Comparison of ENCODE assay signal across 12 mouse cellular contexts in genomic region chr19:45242348-45243263, GRCm38 (mm10). TPM values are rescaled to one million over a fixed set of nuclear protein-coding genes. Genes with fewer than 3 reads are reported as not detected.
DNase-seq lines count a peak whose midpoint lies in the region; ATAC-seq lines count a peak whose summit lies in the region.
"Had no signal": no experiment of that assay in that cellular context is flagged by ENCODE, and none has a peak within 500 bp of the region (broad histone marks: within the 10 kb centered on the region; RNA-seq: fewer than 3 reads in every experiment).

No protein-coding gene starts in this region.

- H3K36me3 ChIP-seq in kidney, embryonic 15.5 days: no peaks in the 10 kb centered on the region
- H3K36me3 ChIP-seq in kidney, embryonic 16.5 days (ENCODE audit: insufficient read depth, low read length): no peaks in the 10 kb centered on the region
- no peaks in the 10 kb centered on the region for H3K36me3 ChIP-seq in embryonic facial prominence, embryonic 13.5 days
- no peaks in the 10 kb centered on the region for H3K36me3 ChIP-seq in limb, embryonic 11.5 days (ENCODE audit: control insufficient read depth, insufficient read depth, low read length)
- H3K36me3 ChIP-seq: midbrain, embryonic 15.5 days had no signal

- H3K4me2 ChIP-seq in kidney, embryonic 15.5 days: peak overlapping the region; percentile 21
- H3K4me2 ChIP-seq in kidney, embryonic 16.5 days (replicated peaks; ENCODE audit: low read depth, low read length): no peak overlapping the region
- H3K4me2 ChIP-seq in embryonic facial prominence, embryonic 13.5 days: peak overlapping the region; percentile 7; the same call in 1 of the 2 replicates
- no peak overlapping the region for H3K4me2 ChIP-seq in limb, embryonic 11.5 days (ENCODE audit: low read depth, severe bottlenecking)
- H3K4me2 ChIP-seq: midbrain, embryonic 15.5 days had no signal

- no peaks in the 10 kb centered on the region; the same call in 1 of the 2 replicates for H3K9me3 ChIP-seq in kidney, embryonic 15.5 days (replicated peaks)
- no peaks in the 10 kb centered on the region for H3K9me3 ChIP-seq in kidney, embryonic 16.5 days (ENCODE audit: low read length)
- no peaks in the 10 kb centered on the region for H3K9me3 ChIP-seq in embryonic facial prominence, embryonic 13.5 days
- H3K9me3 ChIP-seq in limb, embryonic 11.5 days (ENCODE audit: control insufficient read depth, low read length): no peaks in the 10 kb centered on the region
- H3K9me3 ChIP-seq: midbrain, embryonic 15.5 days had no signal

- peaks cover 15% of the 10 kb centered on the region for H3K4me1 ChIP-seq in kidney, embryonic 15.5 days
- H3K4me1 ChIP-seq in kidney, embryonic 16.5 days (ENCODE audit: insufficient read depth, low read length): 0 out of 2 replicates have a peak, but pooled peaks cover 2% of the 10 kb centered on the region
- H3K4me1 ChIP-seq in embryonic facial prominence, embryonic 13.5 days: peaks cover 13% of the 10 kb centered on the region
- H3K4me1 ChIP-seq in limb, embryonic 11.5 days (ENCODE audit: control insufficient read depth, insufficient read depth, low read length): no peaks in the 10 kb centered on the region

- WGBS in kidney, embryonic 15.5 days: 1% methylated on average over 23 of the region's 23 CpGs
- under 1% methylated on average over 23 of the region's 23 CpGs for WGBS in kidney, embryonic 16.5 days
- under 1% methylated on average over 23 of the region's 23 CpGs for WGBS in embryonic facial prominence, embryonic 13.5 days
- WGBS in limb, embryonic 11.5 days: 1% methylated on average over 23 of the region's 23 CpGs

- peak; percentile 50 for DNase-seq in embryo, embryonic 9.5 days (ENCODE audit: extremely low spot score)
- no peak for DNase-seq in embryo, embryonic 10 days (ENCODE audit: low spot score)
- peak; percentile 70 for DNase-seq in limb, embryonic 11.5 days (ENCODE audit: low spot score)
- DNase-seq in urinary bladder, postnatal 10 days (ENCODE audit: low spot score): no peak
- no peak for DNase-seq in ovary, adult 18-20 months (ENCODE audit: low spot score)
- DNase-seq: right cerebral cortex, postnatal 14 days had no signal

- H3K4me3 ChIP-seq in kidney, embryonic 15.5 days (replicated peaks): peak overlapping the region; percentile 7; the same call in 1 of the 2 replicates
- H3K4me3 ChIP-seq in kidney, embryonic 16.5 days (ENCODE audit: low read length): no peak overlapping the region
- 0 out of 2 replicates have a peak overlapping the region, but pooled peaks have one; percentile 4 for H3K4me3 ChIP-seq in embryonic facial prominence, embryonic 13.5 days
- H3K4me3 ChIP-seq in limb, embryonic 11.5 days (ENCODE audit: low read depth, low read length): no peak overlapping the region
- H3K4me3 ChIP-seq: midbrain, embryonic 15.5 days had no signal

- no peak overlapping the region for H3K27ac ChIP-seq in kidney, embryonic 15.5 days
- H3K27ac ChIP-seq in kidney, embryonic 16.5 days (ENCODE audit: low read length): no peak overlapping the region
- H3K27ac ChIP-seq in embryonic facial prominence, embryonic 13.5 days: no peak overlapping the region
- H3K27ac ChIP-seq in limb, embryonic 11.5 days (replicated peaks; ENCODE audit: low read depth, low read length): no peak overlapping the region
- H3K27ac ChIP-seq: liver, embryonic 14.5 days; midbrain, embryonic 15.5 days had no signal

- no peak overlapping the region for H3K9ac ChIP-seq in kidney, embryonic 15.5 days
- no peak overlapping the region for H3K9ac ChIP-seq in kidney, embryonic 16.5 days (replicated peaks; ENCODE audit: low read length)
- H3K9ac ChIP-seq in embryonic facial prominence, embryonic 13.5 days: no peak overlapping the region
- no peak overlapping the region for H3K9ac ChIP-seq in limb, embryonic 11.5 days (ENCODE audit: low read length)
- H3K9ac ChIP-seq: liver, embryonic 14.5 days; midbrain, embryonic 15.5 days had no signal

- H3K27me3 ChIP-seq in kidney, embryonic 15.5 days: peaks cover 84% of the 10 kb centered on the region
- peaks cover 86% of the 10 kb centered on the region for H3K27me3 ChIP-seq in kidney, embryonic 16.5 days (ENCODE audit: insufficient read depth, low read length)
- peaks cover 96% of the 10 kb centered on the region for H3K27me3 ChIP-seq in embryonic facial prominence, embryonic 13.5 days
- peaks cover 71% of the 10 kb centered on the region for H3K27me3 ChIP-seq in limb, embryonic 11.5 days (ENCODE audit: control insufficient read depth, insufficient read depth, low read length)

- no peak for ATAC-seq in kidney, embryonic 15.5 days (replicated peaks; ENCODE audit: low FRiP score)
- no peak for ATAC-seq in kidney, embryonic 16.5 days (ENCODE audit: low FRiP score, low TSS enrichment)
- ATAC-seq in embryonic facial prominence, embryonic 13.5 days (ENCODE audit: insufficient number of reproducible peaks, insufficient read depth, low FRiP score, low TSS enrichment, low read depth): no peak
- no peak; the same call in 1 of the 2 replicates for ATAC-seq in limb, embryonic 11.5 days (ENCODE audit: insufficient number of reproducible peaks, low FRiP score, low TSS enrichment, low read depth)
- ATAC-seq: midbrain, embryonic 15.5 days had no signal

RNA-seq across cellular contexts. Expression of gene Lbx1, which starts 7.0 kb away (rescaled TPM):
- polyA plus RNA-seq in kidney, embryonic 15.5 days (2015; fragmentation: Nextera tagmentation; extraction: Ambion mirVana): 0.06 and 0.14 TPM in 2 replicates
- not detected in 2 replicates for polyA plus RNA-seq in kidney, embryonic 16.5 days (2015; fragmentation: Nextera tagmentation; extraction: Ambion mirVana)
- 0.17 and 0.27 TPM in 2 replicates for polyA plus RNA-seq in embryonic facial prominence, embryonic 13.5 days (2015; fragmentation: Nextera tagmentation; extraction: Ambion mirVana)
- 5.0 and 5.1 TPM in 2 replicates for polyA plus RNA-seq in limb, embryonic 11.5 days (2014; fragmentation: Nextera tagmentation; extraction: Ambion mirVana)
- polyA plus RNA-seq: liver, embryonic 14.5 days; testis, adult 2 months had no signal

Comparison
In these comparisons a context has a peak if more than half of its experiments do, and no peak if none do; other contexts are left out.
1. DNase-seq: peak in embryo, embryonic 9.5 days (single experiment) and limb, embryonic 11.5 days (single experiment); none in embryo, embryonic 10 days (single experiment), urinary bladder, postnatal 10 days (single experiment) and ovary, adult 18-20 months (single experiment).
2. H3K4me2 ChIP-seq: peak in kidney, embryonic 15.5 days (single experiment) and embryonic facial prominence, embryonic 13.5 days (single experiment); none in kidney, embryonic 16.5 days (single experiment) and limb, embryonic 11.5 days (single experiment).
3. H3K4me3 ChIP-seq: peak in kidney, embryonic 15.5 days (single experiment) and embryonic facial prominence, embryonic 13.5 days (single experiment); none in kidney, embryonic 16.5 days (single experiment) and limb, embryonic 11.5 days (single experiment).